Mouse (Mus musculus) C2C12 (cell line): Measurements from ENCODE around the gene Olfr951. TPM values are rescaled to one million over a fixed set of nuclear protein-coding genes. Genes with fewer than 3 reads are reported as not detected.

Experiments used
- H3K27me3 ChIP-seq: one replicate; pipeline ENCODE4 v1.6.1; 2011; ENCODE audit not compliant: control insufficient read depth, insufficient read depth, insufficient read length
- H3K36me3 ChIP-seq: one replicate; pipeline ENCODE4 v1.6.1; 2011; ENCODE audit not compliant: control insufficient read depth, insufficient read depth
- H3K4me3 ChIP-seq: one replicate; pipeline ENCODE4 v1.5.1; 2011; ENCODE audit warnings: mild to moderate bottlenecking, control low read depth; ENCODE audit not compliant: poor library complexity, insufficient read depth, severe bottlenecking
- H3K79me2 ChIP-seq: one replicate; pipeline ENCODE4 v1.6.1; 2011; ENCODE audit not compliant: control insufficient read depth, insufficient read depth
- H3K79me3 ChIP-seq: one replicate; pipeline ENCODE4 v1.6.1; 2011; ENCODE audit warnings: low read depth, control low read depth
- H3ac ChIP-seq: one replicate; pipeline ENCODE3; 2011; ENCODE audit warnings: low read depth; ENCODE audit not compliant: control insufficient read depth, insufficient read length
- CEBPB ChIP-seq: IDR thresholded peaks from one replicate; pipeline ENCODE4 v1.6.1; 2011; ENCODE audit warnings: low read depth, mild to moderate bottlenecking, control low read depth, moderate library complexity
- CTCF ChIP-seq: IDR thresholded peaks from one replicate; pipeline ENCODE4 v1.5.1; 2011; ENCODE audit not compliant: control insufficient read depth, insufficient read depth, insufficient read length
- FOSL1 ChIP-seq: IDR thresholded peaks from one replicate; pipeline ENCODE4 v1.8.0; 2011; ENCODE audit warnings: mild to moderate bottlenecking, low read length; ENCODE audit not compliant: poor library complexity, insufficient read depth, severe bottlenecking
- MAX ChIP-seq: IDR thresholded peaks from one replicate; pipeline ENCODE4 v1.6.1; 2011; ENCODE audit warnings: mild to moderate bottlenecking, control low read depth
- MYOD1 ChIP-seq: IDR thresholded peaks from one replicate; pipeline ENCODE4 v1.6.1; 2011; ENCODE audit warnings: low read depth; ENCODE audit not compliant: control insufficient read depth, insufficient read length
- MYOG ChIP-seq: IDR thresholded peaks from one replicate; pipeline ENCODE4 v1.6.1; 2011; ENCODE audit not compliant: control insufficient read depth, insufficient read length; ENCODE audit errors: extremely low read depth
- USF1 ChIP-seq: IDR thresholded peaks from one replicate; pipeline ENCODE4 v1.6.1; 2011; ENCODE audit warnings: low read depth, mild to moderate bottlenecking, control low read depth, moderate library complexity
- long read RNA-seq, 2 experiments: library from polyadenylated mRNA; unstranded; transcript quantifications; one replicate each; pipeline ENCODE4 v2.0.0; 2019 to 2020
- polyA plus RNA-seq: library from polyadenylated mRNA; unstranded; fragments of >200 nt; fragmentation: generic; extraction: Trizol; gene quantifications from one replicate; pipeline ENCODE4 v1.2.1, GENCODE M21; 2012; ENCODE audit warnings: missing spikeins

Gene Olfr951
- not detected for polyA plus RNA-seq
- long read RNA-seq, experiment 1 = 0 reads
- long read RNA-seq, experiment 2 = 0 reads

DNA sequence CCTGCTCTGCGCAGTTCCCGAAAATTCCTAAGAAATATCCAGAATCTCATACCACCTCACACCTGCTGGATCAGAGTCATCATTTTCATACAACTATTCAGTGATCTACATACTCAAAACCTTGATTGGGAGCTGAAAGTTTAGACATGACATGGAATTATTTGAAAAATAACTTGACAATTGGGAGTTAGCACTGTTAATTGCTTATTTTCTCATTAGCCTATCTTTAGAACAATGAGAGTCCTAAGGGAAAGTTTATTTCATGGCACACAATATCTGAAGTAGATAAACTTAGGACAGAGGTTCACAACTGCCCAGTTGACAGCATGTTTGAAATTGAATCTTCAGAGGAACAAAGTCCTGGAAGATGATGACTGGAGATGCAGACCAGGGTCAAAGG is at the start of gene Olfr951:
Gene Olfr951 (plus strand): TSS at position 301 of the 400 bp plus-strand sequence.
- no peaks in the 10 kb centered on the region for H3K27me3 ChIP-seq
- TF ChIP-seq CEBPB (no peak), CTCF (no peak), FOSL1 (no peak), MYOG (no peak), MYOD1 (no peak), MAX (no peak), USF1 (no peak)
- H3ac ChIP-seq = no peak within 1 kb of the TSS
- no peak within 1 kb of the TSS for H3K4me3 ChIP-seq
- no peaks in the 10 kb centered on the region for H3K79me2 ChIP-seq
- H3K79me3 ChIP-seq = no peaks in the 10 kb centered on the region
- no peaks in the 10 kb centered on the region for H3K36me3 ChIP-seq

- Histone ChIP-seq H3K4me3 (no peak within 1 kb of the TSS), H3K79me2 (no peaks in the 10 kb centered on the region), H3K27me3 (no peaks in the 10 kb centered on the region), H3K36me3 (no peaks in the 10 kb centered on the region), H3ac (no peak within 1 kb of the TSS), H3K79me3 (no peaks in the 10 kb centered on the region)
- TF ChIP-seq USF1 (no peak), MYOG (no peak), MYOD1 (no peak), CTCF (no peak), CEBPB (no peak), MAX (no peak), FOSL1 (no peak)
Observed at GRCm38 (mm10) chr9:39427048-39427447, 39.8 kb downstream of the Olfr951 start, which contains the start of gene Olfr952. TSS of gene Olfr952 (minus strand) at chr9:39427148.

Other genes starting within 250 kb of the Olfr951 start
- gene Olfr943, start 221.1 kb upstream of the Olfr951 start, polyA plus RNA-seq = not detected
- not detected for gene Olfr944, start 185.5 kb upstream of the Olfr951 start, polyA plus RNA-seq
- not detected for gene Olfr1537, start 137.4 kb upstream of the Olfr951 start, polyA plus RNA-seq
- gene Olfr945, start 110.6 kb upstream of the Olfr951 start, polyA plus RNA-seq = not detected
- not detected for gene Olfr948, start 61.4 kb upstream of the Olfr951 start, polyA plus RNA-seq
- gene Olfr952, start 39.7 kb downstream of the Olfr951 start, polyA plus RNA-seq = not detected
- not detected for gene Olfr954, start 69.3 kb downstream of the Olfr951 start, polyA plus RNA-seq
- not detected for gene Olfr955, start 84.5 kb downstream of the Olfr951 start, polyA plus RNA-seq
- gene Olfr44, start 106.6 kb downstream of the Olfr951 start, polyA plus RNA-seq = not detected
- gene Olfr957, start 128.4 kb downstream of the Olfr951 start, polyA plus RNA-seq = not detected
- not detected for gene Olfr958, start 166.6 kb downstream of the Olfr951 start, polyA plus RNA-seq
- not detected for gene Olfr959, start 188.2 kb downstream of the Olfr951 start, polyA plus RNA-seq
- gene AW551984, start 217.0 kb downstream of the Olfr951 start, polyA plus RNA-seq = not detected
- not detected for gene Olfr148, start 223.2 kb downstream of the Olfr951 start, polyA plus RNA-seq
- not detected for gene Olfr960, start 234.0 kb downstream of the Olfr951 start, polyA plus RNA-seq